Mouse (Mus musculus) liver, embryonic 11.5 days (tissue): Measurements from ENCODE around the gene S100a1. TPM values are rescaled to one million over a fixed set of nuclear protein-coding genes. Genes with fewer than 3 reads are reported as not detected.
A peak's percentile ranks its signal among the peaks of the same experiment; 100 is the strongest.

Experiments used
- ATAC-seq: fragments of 200-750 bp; cut with Nextera tagmentation; replicated peaks from 2 replicates; pipeline ENCODE4 v1.8.0; 2017; ENCODE audit warnings: moderate number of reproducible peaks, mild to moderate bottlenecking, moderate TSS enrichment, moderate library complexity; ENCODE audit not compliant: low FRiP score
- DNase-seq: peaks from one replicate; pipeline ENCODE4 v3.0.0-alpha.2; 2017; ENCODE audit warnings: low spot score
- H3K27ac ChIP-seq: fragments of 300-500 bp; sonication (generic); 2 replicates; pipeline ENCODE4 v1.5.1; 2014; ENCODE audit warnings: mild to moderate bottlenecking, low read depth, low read length, control low read depth
- H3K27me3 ChIP-seq: fragments of 300-500 bp; sonication (generic); replicated peaks from 2 replicates; pipeline ENCODE4 v1.6.1; 2014; ENCODE audit warnings: low read length, mixed read lengths; ENCODE audit not compliant: control insufficient read depth, insufficient read depth
- H3K36me3 ChIP-seq: fragments of 300-500 bp; sonication (generic); 2 replicates; pipeline ENCODE4 v1.6.1; 2014; ENCODE audit warnings: mild to moderate bottlenecking, low read length, moderate library complexity, mixed read lengths; ENCODE audit not compliant: control insufficient read depth, insufficient read depth
- H3K4me1 ChIP-seq: fragments of 300-500 bp; sonication (generic); replicated peaks from 2 replicates; pipeline ENCODE4 v1.6.1; 2014; ENCODE audit warnings: low read length, mixed read lengths; ENCODE audit not compliant: control insufficient read depth, insufficient read depth
- H3K4me2 ChIP-seq: fragments of 300-500 bp; sonication (generic); 2 replicates; pipeline ENCODE4 v1.6.1; 2014; ENCODE audit warnings: mild to moderate bottlenecking, control low read depth, moderate library complexity
- H3K4me3 ChIP-seq: fragments of 300-500 bp; sonication (generic); 2 replicates; pipeline ENCODE4 v1.5.1; 2014; ENCODE audit warnings: low read depth, low read length, control low read depth
- H3K9ac ChIP-seq: fragments of 300-500 bp; sonication (generic); 2 replicates; pipeline ENCODE4 v1.6.1; 2014; ENCODE audit warnings: low read depth, low read length, control low read depth
- H3K9me3 ChIP-seq: fragments of 300-500 bp; sonication (generic); 2 replicates; pipeline ENCODE4 v1.6.1; 2016; ENCODE audit warnings: low read length, inconsistent platforms, mixed read lengths; ENCODE audit not compliant: control insufficient read depth
- WGBS: fragments of 180-500 bp; shearing (Covaris S2); extraction: QIAGEN DNeasy Blood & Tissue Kit; methylation state at CpG from one replicate; pipeline ENCODE4 v1.1.7; 2014; 5-methylcytosine and 5-hydroxymethylcytosine counted together
- polyA plus RNA-seq: library from polyadenylated mRNA; unstranded; fragments of >200 nt; fragmentation: Nextera tagmentation; extraction: Ambion mirVana; gene quantifications from 2 replicates; pipeline ENCODE4 v1.2.1, GENCODE M21; 2014

The S100a1 gene
- polyA plus RNA-seq, result 16.5 and 21.9 TPM in 2 replicates

GRCm38 (mm10) chr3:90513796-90514590, at the start of gene S100a1, which contains the start of gene S100a13:
TSS of gene S100a1 (minus strand) at chr3:90514392.
TSS of gene S100a13 (plus strand) at chr3:90514435.
- H3K4me3 ChIP-seq, result peak within 1 kb of the TSS; percentile 46
- peak within 1 kb of the TSS; percentile 87 for H3K4me2 ChIP-seq
- 3% methylated on average over 25 of the region's 25 CpGs for WGBS
- H3K9me3 ChIP-seq, result no peaks in the 10 kb centered on the region
- DNase-seq, result peak; percentile 56
- no peak within 1 kb of the TSS for H3K27ac ChIP-seq
- H3K4me1 ChIP-seq, result peaks cover 13% of the 10 kb centered on the region
- peak within 1 kb of the TSS; percentile 62 for H3K9ac ChIP-seq
- ATAC-seq, result peak; percentile 46
- no peaks in the 10 kb centered on the region for H3K27me3 ChIP-seq
- no peaks in the 10 kb centered on the region for H3K36me3 ChIP-seq

DNA sequence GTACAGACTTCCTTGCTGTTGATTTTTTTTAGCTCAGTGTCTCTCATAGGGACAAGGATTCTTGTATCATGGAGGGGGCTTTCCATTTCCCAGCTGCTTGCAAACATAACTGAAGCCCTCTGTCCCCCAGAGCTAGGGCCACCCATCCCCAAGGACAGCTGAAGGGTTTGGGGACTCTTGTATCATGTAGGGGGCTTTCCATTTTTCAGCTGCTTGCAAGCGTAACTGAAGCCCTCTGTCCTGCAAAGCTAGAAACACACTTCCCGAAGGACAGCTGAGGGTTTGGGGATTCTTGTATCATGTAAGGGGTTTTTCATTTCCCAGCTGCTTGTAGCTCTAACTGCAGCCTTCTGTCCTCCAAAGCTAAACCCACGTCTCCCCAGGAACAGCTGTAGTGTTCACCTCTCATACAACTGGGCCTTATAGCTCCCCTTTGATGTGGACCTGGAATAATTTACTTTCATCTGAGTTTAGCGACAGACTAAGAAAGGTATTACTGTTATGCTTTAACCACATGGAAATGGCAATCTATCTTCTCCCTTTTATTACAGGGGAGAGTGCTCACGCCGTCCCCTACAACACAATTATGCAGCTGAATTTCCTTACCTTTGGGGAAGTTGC, 45.9 kb upstream of the S100a1 start, which contains the start of gene S100a3:
TSS of gene S100a3 (plus strand) at position 571 of the 621 bp plus-strand sequence.
- Histone ChIP-seq H3K36me3 (no peaks in the 10 kb centered on the region), H3K4me1 (no peaks in the 10 kb centered on the region), H3K4me3 (no peak within 1 kb of the TSS), H3K9me3 (no peaks in the 10 kb centered on the region), H3K9ac (no peak within 1 kb of the TSS), H3K27me3 (no peaks in the 10 kb centered on the region), H3K4me2 (no peak within 1 kb of the TSS), H3K27ac (no peak within 1 kb of the TSS)
- DNase-seq (no peak), ATAC-seq (no peak)
- 74% methylated on average over 6 of the region's 6 CpGs for WGBS

DNA sequence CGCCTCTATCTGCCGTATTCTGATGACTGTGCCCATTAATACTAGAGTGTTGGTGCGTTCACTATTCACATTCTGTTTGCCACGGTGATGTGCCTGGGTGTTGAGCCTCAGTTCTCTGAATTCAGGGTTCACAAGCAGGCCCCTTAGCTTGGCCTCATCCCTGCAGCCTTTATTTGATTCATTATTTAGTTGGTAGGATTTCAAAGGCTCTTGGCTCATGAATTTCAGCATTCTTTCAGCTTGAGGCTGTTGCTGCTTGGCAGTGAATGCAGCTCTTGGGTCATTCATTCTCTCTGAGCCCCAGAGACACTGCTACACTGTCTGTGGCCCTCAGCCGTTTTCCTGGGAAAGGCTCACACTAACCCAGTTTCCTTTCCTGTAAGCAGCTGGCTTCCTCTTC, 41.8 kb upstream of the S100a1 start:
- Histone ChIP-seq H3K4me3 (no peak overlapping the region), H3K4me2 (no peak overlapping the region), H3K36me3 (no peaks in the 10 kb centered on the region), H3K27ac (no peak overlapping the region), H3K4me1 (no peaks in the 10 kb centered on the region), H3K9me3 (no peaks in the 10 kb centered on the region), H3K9ac (no peak overlapping the region), H3K27me3 (no peaks in the 10 kb centered on the region)
- 78% methylated on average over 5 of the region's 5 CpGs for WGBS
- ATAC-seq (no peak), DNase-seq (no peak)

GRCm38 (mm10) chr3:90552231-90552630, 38.0 kb upstream of the S100a1 start:
- H3K36me3 ChIP-seq, result no peaks in the 10 kb centered on the region
- H3K4me2 ChIP-seq, result no peak overlapping the region
- H3K4me1 ChIP-seq, result no peaks in the 10 kb centered on the region
- no peaks in the 10 kb centered on the region for H3K27me3 ChIP-seq
- DNase-seq (no peak), ATAC-seq (no peak)
- no peak overlapping the region for H3K9ac ChIP-seq
- H3K4me3 ChIP-seq, result no peak overlapping the region
- no peaks in the 10 kb centered on the region for H3K9me3 ChIP-seq
- 80% methylated on average over 2 of the region's 2 CpGs for WGBS
- H3K27ac ChIP-seq, result no peak overlapping the region

GRCm38 (mm10) chr3:90550421-90550790, 36.2 kb upstream of the S100a1 start:
- H3K27me3 ChIP-seq, result no peaks in the 10 kb centered on the region
- ATAC-seq (no peak), DNase-seq (no peak)
- no peaks in the 10 kb centered on the region for H3K4me1 ChIP-seq
- H3K9ac ChIP-seq, result no peak overlapping the region
- WGBS, result 85% methylated on average over 2 of the region's 2 CpGs
- no peaks in the 10 kb centered on the region for H3K9me3 ChIP-seq
- no peaks in the 10 kb centered on the region for H3K36me3 ChIP-seq
- H3K4me2 ChIP-seq, result no peak overlapping the region
- H3K27ac ChIP-seq, result no peak overlapping the region
- H3K4me3 ChIP-seq, result no peak overlapping the region

GRCm38 (mm10) chr3:90549676-90550420, 35.7 kb upstream of the S100a1 start:
- Histone ChIP-seq H3K9me3 (no peaks in the 10 kb centered on the region), H3K4me1 (no peaks in the 10 kb centered on the region), H3K27me3 (no peaks in the 10 kb centered on the region), H3K9ac (no peak overlapping the region), H3K4me2 (no peak overlapping the region), H3K4me3 (no peak overlapping the region), H3K36me3 (no peaks in the 10 kb centered on the region), H3K27ac (no peak overlapping the region)
- DNase-seq (no peak), ATAC-seq (no peak)
- 58% methylated on average over 5 of the region's 5 CpGs for WGBS

- H3K27ac ChIP-seq, result no peak overlapping the region
- no peak overlapping the region for H3K4me3 ChIP-seq
- WGBS, result 67% methylated on average over 4 of the region's 4 CpGs
- DNase-seq (peak; percentile 17), ATAC-seq (peak; percentile 15; the same call in 1 of the 2 replicates)
- no peaks in the 10 kb centered on the region for H3K9me3 ChIP-seq
- H3K4me2 ChIP-seq, result no peak overlapping the region
- no peaks in the 10 kb centered on the region for H3K27me3 ChIP-seq
- H3K9ac ChIP-seq, result no peak overlapping the region
- no peaks in the 10 kb centered on the region for H3K36me3 ChIP-seq
- H3K4me1 ChIP-seq, result no peaks in the 10 kb centered on the region
Observed at GRCm38 (mm10) chr3:90540904-90541303, 26.7 kb upstream of the S100a1 start.

GRCm38 (mm10) chr3:90537905-90538296, 23.7 kb upstream of the S100a1 start:
- WGBS, result 72% methylated on average over 5 of the region's 5 CpGs
- no peak for DNase-seq
- peak overlapping the region; percentile 26 for H3K4me2 ChIP-seq
- no peaks in the 10 kb centered on the region for H3K9me3 ChIP-seq
- H3K36me3 ChIP-seq, result no peaks in the 10 kb centered on the region
- no peak for ATAC-seq
- H3K9ac ChIP-seq, result no peak overlapping the region
- 0 out of 2 replicates have a peak overlapping the region, but pooled peaks have one; percentile 17 for H3K4me3 ChIP-seq
- H3K27me3 ChIP-seq, result no peaks in the 10 kb centered on the region
- no peaks in the 10 kb centered on the region for H3K4me1 ChIP-seq
- no peak overlapping the region for H3K27ac ChIP-seq
